In the genomic region with DNA sequence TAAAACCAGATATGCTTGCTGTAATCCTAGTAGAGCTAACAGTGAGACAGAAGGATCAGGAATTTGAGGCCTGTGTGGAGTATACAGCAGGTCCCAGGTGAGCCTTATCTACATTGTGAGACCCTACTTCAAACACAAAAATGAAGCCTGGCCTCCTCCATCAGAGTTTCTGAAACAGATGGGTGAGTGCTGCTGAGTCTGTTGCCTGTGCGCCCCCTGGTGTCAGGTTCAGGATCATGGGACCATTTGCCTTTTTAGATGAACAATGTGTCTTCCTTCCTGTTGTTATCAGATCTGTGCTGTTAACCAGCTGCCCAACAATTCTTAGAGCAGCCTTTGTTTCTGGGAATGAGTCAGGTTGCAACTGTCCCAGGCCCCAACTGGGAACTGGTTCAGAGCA, we compare ENCODE assay signal across 8 mouse cellular contexts. TPM values are rescaled to one million over a fixed set of nuclear protein-coding genes. Genes with fewer than 3 reads are reported as not detected.
A peak's percentile ranks its signal among the peaks of the same experiment; 100 is the strongest.
DNase-seq lines count a peak whose midpoint lies in the region; ATAC-seq lines count a peak whose summit lies in the region.

No protein-coding gene starts in this region.

- 0% methylated on average over 1 of the region's 1 CpGs for WGBS in kidney, embryonic 15.5 days
- WGBS in forebrain, embryonic 15.5 days, result 4% methylated on average over 1 of the region's 1 CpGs
- WGBS in midbrain, embryonic 13.5 days, result 0% methylated on average over 1 of the region's 1 CpGs

- peaks cover 86% of the 10 kb centered on the region for H3K36me3 ChIP-seq in kidney, embryonic 15.5 days
- peaks cover 68% of the 10 kb centered on the region for H3K36me3 ChIP-seq in forebrain, embryonic 15.5 days
- H3K36me3 ChIP-seq in midbrain, embryonic 13.5 days, result peaks cover 83% of the 10 kb centered on the region

- H3K9ac ChIP-seq in kidney, embryonic 15.5 days, result no peak overlapping the region
- H3K9ac ChIP-seq in forebrain, embryonic 15.5 days (replicated peaks), result no peak overlapping the region
- H3K9ac ChIP-seq in midbrain, embryonic 13.5 days (replicated peaks), result no peak overlapping the region

- no peak overlapping the region for H3K4me2 ChIP-seq in kidney, embryonic 15.5 days
- no peak overlapping the region for H3K4me2 ChIP-seq in forebrain, embryonic 15.5 days (replicated peaks)
- H3K4me2 ChIP-seq in midbrain, embryonic 13.5 days (replicated peaks), result no peak overlapping the region

- H3K4me1 ChIP-seq in kidney, embryonic 15.5 days, result no peaks in the 10 kb centered on the region
- peaks cover 9% of the 10 kb centered on the region for H3K4me1 ChIP-seq in forebrain, embryonic 15.5 days
- H3K4me1 ChIP-seq in midbrain, embryonic 13.5 days (replicated peaks), result no peaks in the 10 kb centered on the region

- DNase-seq in kidney, adult 11 months, result peak; percentile 51
- DNase-seq in left cerebral cortex, postnatal 10 days (ENCODE audit: extremely low spot score in 1 of 2, low spot score in 2 of 2), result peak; percentile 80
- DNase-seq in spleen, postnatal 10 days (ENCODE audit: low spot score in 2 of 2), result peak; percentile 51 to 82

- H3K27me3 ChIP-seq in kidney, embryonic 15.5 days, result no peaks in the 10 kb centered on the region
- H3K27me3 ChIP-seq in forebrain, embryonic 15.5 days, result no peaks in the 10 kb centered on the region
- no peaks in the 10 kb centered on the region for H3K27me3 ChIP-seq in midbrain, embryonic 13.5 days

- intact Hi-C loops in left cerebral cortex, postnatal 10 days (cut with DNase I), result loop anchor here (5.0 kb wide), 2 partner anchors 85 to 180 kb away; no protein-coding TSS in a partner anchor

- no peaks in the 10 kb centered on the region for H3K9me3 ChIP-seq in kidney, embryonic 15.5 days (replicated peaks)
- no peaks in the 10 kb centered on the region for H3K9me3 ChIP-seq in forebrain, embryonic 15.5 days
- H3K9me3 ChIP-seq in midbrain, embryonic 13.5 days, result no peaks in the 10 kb centered on the region

- ATAC-seq in kidney, embryonic 15.5 days (replicated peaks; ENCODE audit: low FRiP score), result no peak
- peak; percentile 56; the same call in 1 of the 2 replicates for ATAC-seq in cerebellum, adult (ENCODE audit: insufficient number of reproducible peaks, low FRiP score, low TSS enrichment)
- peak; percentile 73 for ATAC-seq in forebrain, embryonic 15.5 days (replicated peaks)
- peak; percentile 38 for ATAC-seq in inflammation-experienced regulatory T-cells, adult 6 months
- peak; percentile 66 for ATAC-seq in midbrain, embryonic 13.5 days

- no peak overlapping the region for H3K27ac ChIP-seq in kidney, embryonic 15.5 days
- H3K27ac ChIP-seq in forebrain, embryonic 15.5 days (replicated peaks), result no peak overlapping the region
- no peak overlapping the region for H3K27ac ChIP-seq in midbrain, embryonic 13.5 days

- no peak overlapping the region for H3K4me3 ChIP-seq in kidney, embryonic 15.5 days (replicated peaks)
- no peak overlapping the region for H3K4me3 ChIP-seq in forebrain, embryonic 15.5 days
- H3K4me3 ChIP-seq in midbrain, embryonic 13.5 days (replicated peaks), result no peak overlapping the region

RNA-seq across cellular contexts. Expression of gene Smarcc1, which starts 45.7 kb away (rescaled TPM):
- 137 and 138 TPM in 2 replicates for polyA plus RNA-seq in kidney, embryonic 15.5 days (2015; fragmentation: Nextera tagmentation; extraction: Ambion mirVana)
- polyA plus RNA-seq in forebrain, embryonic 15.5 days (2015; fragmentation: Nextera tagmentation; extraction: Ambion mirVana), result 154 and 156 TPM in 2 replicates
- polyA plus RNA-seq in inflammation-experienced regulatory T-cells, adult 6 months (2017; shearing (Covaris generic)), result 10 to 100 TPM; 25.9 to 35.4 (median 26.2) TPM
- 10 to 100 TPM; 72.1 to 74.1 TPM for total RNA-seq in left cerebral cortex, postnatal 10 days (2021)
- 153 and 167 TPM in 2 replicates for polyA plus RNA-seq in midbrain, embryonic 13.5 days (2015; fragmentation: Nextera tagmentation; extraction: Ambion mirVana)

RNA-seq across cellular contexts. Expression of gene Dhx30, which starts 45.8 kb away (rescaled TPM):
- polyA plus RNA-seq in kidney, embryonic 15.5 days (2015; fragmentation: Nextera tagmentation; extraction: Ambion mirVana), result 136 and 138 TPM in 2 replicates
- polyA plus RNA-seq in forebrain, embryonic 15.5 days (2015; fragmentation: Nextera tagmentation; extraction: Ambion mirVana), result 211 and 214 TPM in 2 replicates
- 100 to 1,000 TPM in 2 of 3 experiments, 10 to 100 TPM in 1; 70.5 to 107 (median 103) TPM for polyA plus RNA-seq in inflammation-experienced regulatory T-cells, adult 6 months (2017; shearing (Covaris generic))
- 100 to 1,000 TPM; 144 to 153 TPM for total RNA-seq in left cerebral cortex, postnatal 10 days (2021)
- polyA plus RNA-seq in midbrain, embryonic 13.5 days (2015; fragmentation: Nextera tagmentation; extraction: Ambion mirVana), result 221 and 223 TPM in 2 replicates
